Mouse (Mus musculus) G1E (cell line): ENCODE measurements around the gene Gsx2.

ENCODE experiments used
- CTCF ChIP-seq: IDR thresholded peaks from 2 replicates; pipeline ENCODE4 v1.5.1; 2012; ENCODE audit warnings: low read depth, low read length, inconsistent platforms, mixed read lengths
- TAL1 ChIP-seq: conservative IDR thresholded peaks from 2 replicates; pipeline ENCODE4 v1.6.1; 2012; ENCODE audit warnings: low read depth, low read length, inconsistent platforms, mixed read lengths

- no peak for TF ChIP-seq CTCF
- no peak for TF ChIP-seq TAL1
Measured at GRCm38 (mm10) chr5:75035475-75035874, 39.9 kb upstream of the Gsx2 start.
